Comparison of ENCODE assay signal across 9 mouse cellular contexts in genomic region chr15:3213721-3214120, GRCm38 (mm10). TPM values are rescaled to one million over a fixed set of nuclear protein-coding genes. Genes with fewer than 3 reads are reported as not detected.
A peak's percentile ranks its signal among the peaks of the same experiment; 100 is the strongest.
DNase-seq lines count a peak whose midpoint lies in the region; ATAC-seq and TF ChIP-seq lines count a peak whose summit lies in the region.
"Had no signal": no experiment of that assay in that cellular context is flagged by ENCODE, and none has a peak within 500 bp of the region (broad histone marks: within the 10 kb centered on the region; RNA-seq: fewer than 3 reads in every experiment).

No protein-coding gene starts in this region.

- in situ Hi-C loops in ES-E14 (cut with MboI; ENCODE audit: low sequenced_read_pairs in 2 of 2, unreplicated experiment in 2 of 2) = no loop called here

- H3K4me1 ChIP-seq in ES-E14 (ENCODE audit: control insufficient read depth in 2 of 2, insufficient read depth in 2 of 2, low read length in 2 of 2, poor library complexity in 1 of 2) = no peaks in the 10 kb centered on the region
- H3K4me1 ChIP-seq in neural tube, embryonic 14.5 days (ENCODE audit: control insufficient read depth, insufficient read depth, low read length) = no peaks in the 10 kb centered on the region
- H3K4me1 ChIP-seq in intestine, embryonic 15.5 days (replicated peaks) = no peaks in the 10 kb centered on the region
- H3K4me1 ChIP-seq: embryonic facial prominence, embryonic 15.5 days had no signal

- no peak overlapping the region for H3K27ac ChIP-seq in ES-E14 (ENCODE audit: insufficient read depth, low read depth, low read length, poor library complexity, severe bottlenecking)
- H3K27ac ChIP-seq in neural tube, embryonic 14.5 days (ENCODE audit: low read depth, low read length) = no peak overlapping the region
- no peak overlapping the region for H3K27ac ChIP-seq in intestine, embryonic 15.5 days
- H3K27ac ChIP-seq: embryonic facial prominence, embryonic 15.5 days had no signal

- H3K4me3 ChIP-seq in ES-E14 (ENCODE audit: insufficient read depth in 1 of 2, low read depth in 1 of 2, low read length in 2 of 2, poor library complexity in 1 of 2, severe bottlenecking in 1 of 2) = no peak overlapping the region
- no peak overlapping the region for H3K4me3 ChIP-seq in neural tube, embryonic 14.5 days (ENCODE audit: low read depth, low read length)
- H3K4me3 ChIP-seq in intestine, embryonic 15.5 days (replicated peaks) = no peak overlapping the region
- H3K4me3 ChIP-seq: embryonic facial prominence, embryonic 15.5 days had no signal

- WGBS in neural tube, embryonic 14.5 days = 4% methylated on average over 4 of the region's 4 CpGs
- 3% methylated on average over 4 of the region's 4 CpGs for WGBS in intestine, embryonic 15.5 days

- H3K27me3 ChIP-seq in neural tube, embryonic 14.5 days (ENCODE audit: control insufficient read depth, insufficient read depth, low read length) = no peaks in the 10 kb centered on the region
- H3K27me3 ChIP-seq in intestine, embryonic 15.5 days (replicated peaks) = no peaks in the 10 kb centered on the region
- H3K27me3 ChIP-seq: embryonic facial prominence, embryonic 15.5 days had no signal

- H3K9me3 ChIP-seq in ES-E14 (ENCODE audit: control insufficient read depth, insufficient read depth, low read depth, low read length) = no peaks in the 10 kb centered on the region
- H3K9me3 ChIP-seq in neural tube, embryonic 14.5 days (ENCODE audit: control insufficient read depth, low read length) = no peaks in the 10 kb centered on the region
- H3K9me3 ChIP-seq in intestine, embryonic 15.5 days = no peaks in the 10 kb centered on the region
- H3K9me3 ChIP-seq: embryonic facial prominence, embryonic 15.5 days had no signal

- peak; percentile 59 for DNase-seq in layer of hippocampus, adult 11-12 months (ENCODE audit: low spot score)
- no peak for DNase-seq in layer of hippocampus, adult 9-11 months
- DNase-seq in ES-E14 (ENCODE audit: low read depth, low spot score) = peak; percentile 40
- DNase-seq in c-Kit-positive CD71-positive TER-119-negative erythroid progenitor cells, embryonic 14.5 days (ENCODE audit: low read depth) = peak; percentile 7
- DNase-seq in heart, postnatal 36 days = peak; percentile 60 to 65
- peak; percentile 58 to 74 for DNase-seq in left cerebral cortex, postnatal 14 days (ENCODE audit: low spot score in 2 of 2)

- H3K36me3 ChIP-seq in ES-E14 (ENCODE audit: control insufficient read depth, insufficient read depth, low read length, poor library complexity, severe bottlenecking) = no peaks in the 10 kb centered on the region
- H3K36me3 ChIP-seq in neural tube, embryonic 14.5 days (ENCODE audit: control insufficient read depth, insufficient read depth, low read length) = no peaks in the 10 kb centered on the region
- H3K36me3 ChIP-seq in intestine, embryonic 15.5 days = no peaks in the 10 kb centered on the region
- H3K36me3 ChIP-seq: embryonic facial prominence, embryonic 15.5 days had no signal

- ATAC-seq in neural tube, embryonic 14.5 days (ENCODE audit: low read depth) = peak; percentile 77; the same call in 1 of the 2 replicates
- no peak for ATAC-seq in intestine, embryonic 15.5 days

- intact Hi-C loops in heart, postnatal 36 days (cut with DNase I) = loop anchor here (2.0 to 10.0 kb wide), 3 partner anchors 63 to 369 kb away; partner anchors contain the start of gene Ghr
- intact Hi-C loops in left cerebral cortex, postnatal 14 days (cut with DNase I) = loop anchor here (10.0 kb wide), 1 partner anchor 141 kb away; no protein-coding TSS in a partner anchor

- no peak overlapping the region for H3K4me2 ChIP-seq in neural tube, embryonic 14.5 days (ENCODE audit: low read depth, low read length)
- H3K4me2 ChIP-seq in intestine, embryonic 15.5 days (replicated peaks) = no peak overlapping the region
- H3K4me2 ChIP-seq: embryonic facial prominence, embryonic 15.5 days had no signal

- no peak overlapping the region for H3K9ac ChIP-seq in ES-E14 (ENCODE audit: insufficient read depth, low read depth, low read length, poor library complexity, severe bottlenecking)
- H3K9ac ChIP-seq in neural tube, embryonic 14.5 days (replicated peaks; ENCODE audit: low read depth, low read length) = no peak overlapping the region
- H3K9ac ChIP-seq in intestine, embryonic 15.5 days = no peak overlapping the region
- H3K9ac ChIP-seq: embryonic facial prominence, embryonic 15.5 days had no signal

TF ChIP-seq in ES-E14, 5 proteins besides CTCF, POLR2A, EP300 and RAD21:
- TF ChIP-seq ZC3H11A (IDR thresholded peaks at IDR 0.05; ENCODE audit: borderline replicate concordance, low read depth, low read length) = no peak
- no peak for TF ChIP-seq MAFK (IDR thresholded peaks at IDR 0.05; ENCODE audit: insufficient read depth, low read depth, low read length)
- no peak for TF ChIP-seq ZNF384 (IDR thresholded peaks at IDR 0.05; ENCODE audit: low read depth, low read length)
- no peak for TF ChIP-seq CHD2 (IDR thresholded peaks at IDR 0.05; ENCODE audit: low read depth, low read length)
- no peak for TF ChIP-seq HCFC1 (IDR thresholded peaks at IDR 0.05; ENCODE audit: borderline replicate concordance, insufficient read depth, low read length)

RNA-seq across cellular contexts. Expression of gene Selenop, which starts 54.6 kb away (rescaled TPM):
- total RNA-seq in ES-E14 (2012; rRNA removed) = 16.5 and 21.0 TPM in 2 replicates
- 100 to 1,000 TPM; 404 to 453 TPM for total RNA-seq in heart, postnatal 36 days (2021)
- total RNA-seq in left cerebral cortex, postnatal 14 days (2021) = 100 to 1,000 TPM; 302 to 352 TPM
- polyA plus RNA-seq in neural tube, embryonic 14.5 days (2014; fragmentation: Nextera tagmentation; extraction: Ambion mirVana) = 79.6 and 203 TPM in 2 replicates
- 338 and 379 TPM in 2 replicates for polyA plus RNA-seq in intestine, embryonic 15.5 days (2015; fragmentation: Nextera tagmentation; extraction: Ambion mirVana)

Comparison
In these comparisons a context has a peak if more than half of its experiments do, and no peak if none do; other contexts are left out.
1. RNA of gene Selenop, which starts 54.6 kb away (total RNA-seq): 404 to 453 TPM in heart, postnatal 36 days and 302 to 352 TPM in left cerebral cortex, postnatal 14 days; 16.5 to 21.0 TPM in ES-E14; every median in the first group is over 10 times any median in the second.